Mouse (Mus musculus): ENCODE results near the gene Abtb2. TPM values are rescaled to one million over a fixed set of nuclear protein-coding genes. Genes with fewer than 3 reads are reported as not detected.
"Not testable (repeated sequence)": the region's sequence is repeated elsewhere in the genome, so short reads cannot be mapped to it uniquely, and the experiment has no call there.

Gene Abtb2
- 12.5 and 13.2 TPM in 2 replicates for polyA plus RNA-seq (2015; fragmentation: Nextera tagmentation; extraction: Ambion mirVana)

- H3K36me3 ChIP-seq: no peaks in the 10 kb centered on the region
- peak within 1 kb of the TSS; percentile 71 for H3K4me3 ChIP-seq
- H3K9ac ChIP-seq: peak within 1 kb of the TSS; percentile 46
- H3K27ac ChIP-seq (replicated peaks): peak within 1 kb of the TSS; percentile 64
- H3K27me3 ChIP-seq: peaks cover 8% of the 10 kb centered on the region; the same call in 1 of the 2 replicates
- H3K9me3 ChIP-seq: no peaks in the 10 kb centered on the region
- peaks cover 47% of the 10 kb centered on the region for H3K4me1 ChIP-seq (replicated peaks)
- peak within 1 kb of the TSS; percentile 99 for H3K4me2 ChIP-seq
- under 1% methylated on average over 34 of the region's 34 CpGs for WGBS
- peak; percentile 97 for ATAC-seq (ENCODE audit: low FRiP score, low read depth)
Observed at GRCm38 (mm10) chr2:103565732-103566422, at the start of gene Abtb2. TSS of gene Abtb2 (plus strand) at chr2:103566310.

GRCm38 (mm10) chr2:103516472-103516871 lies 49.6 kb upstream of the Abtb2 start:
- WGBS: 73% methylated on average over 1 of the region's 1 CpGs
- Histone ChIP-seq H3K27me3 (no peaks in the 10 kb centered on the region), H3K4me2 (no peak overlapping the region), H3K27ac (replicated peaks) (no peak overlapping the region), H3K4me1 (replicated peaks) (no peaks in the 10 kb centered on the region), H3K4me3 (no peak overlapping the region), H3K9ac (no peak overlapping the region), H3K9me3 (no peaks in the 10 kb centered on the region), H3K36me3 (no peaks in the 10 kb centered on the region)
- no peak for ATAC-seq (ENCODE audit: low FRiP score, low read depth)

DNA sequence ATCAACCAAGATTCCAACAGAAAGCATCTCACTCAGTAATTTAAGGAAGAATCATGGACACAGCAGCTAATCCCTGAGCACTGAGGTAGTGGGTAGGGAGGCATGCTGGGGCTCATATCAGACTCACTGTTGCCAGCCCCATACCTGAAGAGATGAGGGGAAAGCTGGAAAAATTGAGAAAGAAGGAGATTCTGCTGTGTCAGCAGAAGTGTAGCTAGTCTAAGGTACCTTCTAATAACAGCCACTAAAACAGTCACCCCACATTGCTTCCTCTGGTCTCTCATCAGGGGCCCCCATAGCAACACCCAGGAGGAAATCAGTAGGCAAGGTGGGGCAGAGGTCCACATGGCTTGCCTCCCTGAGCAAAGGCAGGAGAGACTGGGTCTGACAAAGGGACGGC lies 40.5 kb upstream of the Abtb2 start:
- no peaks in the 10 kb centered on the region for H3K27me3 ChIP-seq
- 87% methylated on average over 1 of the region's 1 CpGs for WGBS
- ATAC-seq (ENCODE audit: low FRiP score, low read depth): no peak
- no peaks in the 10 kb centered on the region for H3K9me3 ChIP-seq
- H3K4me1 ChIP-seq (replicated peaks): no peaks in the 10 kb centered on the region
- H3K9ac ChIP-seq: no peak overlapping the region
- no peak overlapping the region for H3K4me3 ChIP-seq
- H3K4me2 ChIP-seq: no peak overlapping the region
- H3K27ac ChIP-seq (replicated peaks): no peak overlapping the region
- no peaks in the 10 kb centered on the region for H3K36me3 ChIP-seq

GRCm38 (mm10) chr2:103547132-103547531 lies 19.0 kb upstream of the Abtb2 start:
- no peaks in the 10 kb centered on the region for H3K4me1 ChIP-seq (replicated peaks)
- no peak overlapping the region for H3K4me2 ChIP-seq
- H3K36me3 ChIP-seq: no peaks in the 10 kb centered on the region
- no peak overlapping the region for H3K9ac ChIP-seq
- ATAC-seq (ENCODE audit: low FRiP score, low read depth): no peak
- no peaks in the 10 kb centered on the region for H3K9me3 ChIP-seq
- H3K27ac ChIP-seq (replicated peaks): no peak overlapping the region
- H3K4me3 ChIP-seq: no peak overlapping the region
- no peaks in the 10 kb centered on the region for H3K27me3 ChIP-seq
- WGBS: 8% methylated on average over 2 of the region's 2 CpGs

GRCm38 (mm10) chr2:103550301-103550700 lies 15.8 kb upstream of the Abtb2 start:
- ATAC-seq (ENCODE audit: low FRiP score, low read depth); H3K36me3 ChIP-seq: not testable (repeated sequence)
- WGBS: 95% methylated on average over 2 of the region's 2 CpGs

GRCm38 (mm10) chr2:103554041-103554440 lies 12.1 kb upstream of the Abtb2 start:
- Histone ChIP-seq H3K36me3 (no peaks in the 10 kb centered on the region), H3K4me1 (replicated peaks) (no peaks in the 10 kb centered on the region), H3K4me2 (no peak overlapping the region), H3K9ac (no peak overlapping the region), H3K27ac (replicated peaks) (no peak overlapping the region), H3K4me3 (no peak overlapping the region), H3K9me3 (no peaks in the 10 kb centered on the region), H3K27me3 (no peaks in the 10 kb centered on the region)
- WGBS: 73% methylated on average over 2 of the region's 2 CpGs
- ATAC-seq (ENCODE audit: low FRiP score, low read depth): no peak

More at GRCm38 (mm10) chr2:103550301-103550700, 15.8 kb upstream of the Abtb2 start:
- not testable (repeated sequence) for H3K9me3 ChIP-seq; H3K4me1 ChIP-seq (replicated peaks); H3K27me3 ChIP-seq; H3K9ac ChIP-seq; H3K27ac ChIP-seq (replicated peaks); H3K4me3 ChIP-seq; H3K4me2 ChIP-seq

DNA sequence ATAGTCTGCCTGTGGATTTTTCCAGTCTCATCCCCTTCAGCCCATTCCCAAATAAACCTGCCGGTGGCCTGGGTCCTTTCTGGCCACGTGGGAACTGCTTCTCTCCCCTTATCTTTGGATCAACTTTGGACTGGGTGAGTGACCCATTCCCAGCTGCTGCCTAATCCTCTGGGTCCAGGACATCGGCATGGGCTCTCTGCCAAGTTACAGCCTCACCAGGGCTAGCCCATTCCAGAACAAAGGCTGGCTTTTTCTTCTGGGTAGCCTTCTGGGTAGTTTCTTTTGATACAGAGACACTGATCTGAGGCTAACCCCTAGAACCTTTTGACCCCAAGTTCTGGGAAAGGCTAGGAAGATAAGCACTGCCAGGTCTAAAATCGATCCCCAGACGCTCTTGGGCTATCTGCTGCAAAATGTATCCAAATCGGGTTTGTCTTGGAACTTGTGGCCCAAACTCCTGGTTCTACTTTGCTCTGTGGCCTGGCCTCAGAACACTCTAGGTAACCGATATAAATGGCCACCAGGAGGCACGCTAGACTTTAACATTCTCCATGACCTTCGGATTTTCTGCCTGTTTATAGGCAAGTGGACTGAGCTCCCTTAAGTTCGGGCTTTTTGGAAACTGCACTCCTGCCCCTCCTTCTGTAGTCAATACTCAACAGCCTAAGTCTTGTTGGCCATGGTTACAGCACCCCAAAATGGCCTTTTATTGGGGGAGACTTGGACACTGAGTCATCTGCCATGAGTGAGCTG lies 9.8 kb upstream of the Abtb2 start:
- no peaks in the 10 kb centered on the region for H3K36me3 ChIP-seq
- H3K27ac ChIP-seq (replicated peaks): no peak overlapping the region
- H3K4me2 ChIP-seq: no peak overlapping the region
- 63% methylated on average over 10 of the region's 10 CpGs for WGBS
- H3K4me3 ChIP-seq: no peak overlapping the region
- H3K9me3 ChIP-seq: no peaks in the 10 kb centered on the region
- no peak for ATAC-seq (ENCODE audit: low FRiP score, low read depth)
- no peak overlapping the region for H3K9ac ChIP-seq
- no peaks in the 10 kb centered on the region for H3K4me1 ChIP-seq (replicated peaks)
- peaks cover 5% of the 10 kb centered on the region; the same call in 1 of the 2 replicates for H3K27me3 ChIP-seq

DNA sequence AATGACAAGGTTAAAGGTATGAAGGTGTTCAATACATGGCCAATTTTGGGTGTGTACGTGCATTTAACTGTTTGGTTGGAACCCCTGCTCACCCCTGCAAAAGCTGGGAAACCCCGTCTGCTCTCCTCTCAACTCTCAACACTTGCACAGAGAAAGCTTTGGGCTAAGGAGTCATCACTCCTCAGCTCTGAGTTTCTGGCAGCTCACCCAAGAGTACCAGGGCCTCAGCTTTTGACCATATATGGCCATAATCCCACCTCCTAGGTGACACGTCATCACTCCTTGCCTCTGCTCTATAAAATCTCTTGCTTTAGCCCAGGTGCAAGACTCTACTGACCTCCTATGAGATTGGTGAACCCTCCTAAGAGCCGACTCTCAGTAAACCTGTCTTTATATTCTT lies 5.2 kb upstream of the Abtb2 start:
- Histone ChIP-seq H3K9me3 (no peaks in the 10 kb centered on the region), H3K36me3 (no peaks in the 10 kb centered on the region), H3K4me2 (no peak overlapping the region), H3K27ac (replicated peaks) (no peak overlapping the region), H3K4me1 (replicated peaks) (peaks cover 12% of the 10 kb centered on the region), H3K9ac (no peak overlapping the region), H3K4me3 (no peak overlapping the region), H3K27me3 (peaks cover 9% of the 10 kb centered on the region; the same call in 1 of the 2 replicates)
- WGBS: 76% methylated on average over 4 of the region's 4 CpGs
- ATAC-seq (ENCODE audit: low FRiP score, low read depth): no peak

DNA sequence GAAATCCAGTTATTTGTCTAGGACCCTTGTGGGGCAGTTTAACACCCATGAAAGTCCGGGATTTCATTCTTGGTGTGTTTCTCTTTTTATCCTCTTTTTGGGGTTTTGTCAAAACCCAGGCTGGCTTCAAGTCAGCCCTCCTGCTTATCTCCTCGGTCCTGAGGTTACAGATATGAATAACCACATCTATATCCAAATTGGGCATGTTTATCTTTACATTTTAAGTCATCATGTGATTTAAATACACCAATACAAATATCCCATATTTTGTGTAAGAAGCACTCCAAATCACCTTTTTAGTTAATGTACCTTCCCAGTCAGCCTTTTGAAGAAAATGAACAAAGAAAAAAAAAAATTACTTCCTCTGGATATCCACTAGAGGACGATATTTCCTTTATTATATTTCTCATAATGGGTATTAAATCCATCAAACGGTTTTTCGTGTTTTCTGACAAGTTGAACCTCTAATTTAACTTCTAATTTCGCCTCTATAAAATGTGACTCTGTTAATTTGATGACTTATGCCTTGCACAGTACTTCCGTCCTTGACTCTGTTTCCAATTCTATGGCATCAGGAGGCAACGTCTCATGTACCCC lies 1.6 kb upstream of the Abtb2 start:
- H3K9ac ChIP-seq: peak overlapping the region; percentile 44; the same call in 1 of the 2 replicates
- 14% methylated on average over 8 of the region's 8 CpGs for WGBS
- peaks cover 9% of the 10 kb centered on the region; the same call in 1 of the 2 replicates for H3K27me3 ChIP-seq

GRCm38 (mm10) chr2:103565171-103565591 lies 929 bp upstream of the Abtb2 start:
- ATAC-seq (ENCODE audit: low FRiP score, low read depth): peak; percentile 39; the same call in 1 of the 2 replicates
- no peak overlapping the region for H3K27ac ChIP-seq (replicated peaks)
- H3K4me3 ChIP-seq: peak overlapping the region; percentile 71
- H3K36me3 ChIP-seq: no peaks in the 10 kb centered on the region
- H3K9ac ChIP-seq: peak overlapping the region; percentile 44
- peak overlapping the region; percentile 99 for H3K4me2 ChIP-seq
- H3K9me3 ChIP-seq: no peaks in the 10 kb centered on the region
- peaks cover 45% of the 10 kb centered on the region for H3K4me1 ChIP-seq (replicated peaks)
- H3K27me3 ChIP-seq: peaks cover 9% of the 10 kb centered on the region; the same call in 1 of the 2 replicates
- WGBS: under 1% methylated on average over 22 of the region's 22 CpGs

More for the DNA sequence above, 1.6 kb upstream of the Abtb2 start:
- ATAC-seq (ENCODE audit: low FRiP score, low read depth): no peak
- Histone ChIP-seq H3K4me2 (peak overlapping the region; percentile 99), H3K4me1 (replicated peaks) (peaks cover 38% of the 10 kb centered on the region), H3K9me3 (no peaks in the 10 kb centered on the region), H3K27ac (replicated peaks) (no peak overlapping the region), H3K36me3 (no peaks in the 10 kb centered on the region), H3K4me3 (peak overlapping the region; percentile 71)

GRCm38 (mm10) chr2:103566423-103566712 lies 258 bp downstream of the Abtb2 start:
- H3K36me3 ChIP-seq: no peaks in the 10 kb centered on the region
- H3K4me1 ChIP-seq (replicated peaks): peaks cover 47% of the 10 kb centered on the region
- peak overlapping the region; percentile 99 for H3K4me2 ChIP-seq
- no peaks in the 10 kb centered on the region for H3K9me3 ChIP-seq
- H3K4me3 ChIP-seq: peak overlapping the region; percentile 71
- H3K27me3 ChIP-seq: peaks cover 4% of the 10 kb centered on the region; the same call in 1 of the 2 replicates
- H3K9ac ChIP-seq: peak overlapping the region; percentile 46
- WGBS: under 1% methylated on average over 38 of the region's 40 CpGs
- ATAC-seq (ENCODE audit: low FRiP score, low read depth): peak; percentile 57; the same call in 1 of the 2 replicates
- peak overlapping the region; percentile 64 for H3K27ac ChIP-seq (replicated peaks)

Measured in hindbrain, embryonic 15.5 days (tissue).